Mouse (Mus musculus): ENCODE data around the gene Hexb.

DNA sequence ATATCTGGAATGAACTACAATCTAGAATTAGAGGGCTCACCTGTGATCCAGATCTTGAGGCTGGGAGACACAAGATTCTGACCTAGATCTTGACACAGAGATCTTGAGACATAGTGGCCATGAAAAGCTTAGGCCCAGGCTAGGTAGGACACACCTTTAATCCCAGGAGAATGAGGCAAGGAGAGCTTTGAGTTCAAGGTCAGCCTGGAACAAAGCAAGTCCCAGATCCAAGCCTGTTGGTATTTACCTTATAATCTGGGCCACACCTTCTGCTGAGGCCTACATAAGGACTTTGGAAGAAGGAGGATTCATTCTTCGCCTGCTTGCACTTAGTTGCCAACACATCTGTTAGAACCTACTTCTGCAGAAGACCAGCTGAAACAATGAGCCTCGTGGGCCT, 966 bp upstream of the Hexb start:
- TF ChIP-seq CEBPB (IDR thresholded peaks at IDR 0.05; ENCODE audit: insufficient read depth, poor library complexity, severe bottlenecking), result no peak
- TF ChIP-seq POLR2A (IDR thresholded peaks at IDR 0.05; ENCODE audit: insufficient read length, low read depth), result no peak
- no peak for TF ChIP-seq MAX (IDR thresholded peaks at IDR 0.05; ENCODE audit: low read depth)
- TF ChIP-seq MYOD1 (IDR thresholded peaks at IDR 0.05; ENCODE audit: control insufficient read depth in 1 of 3, insufficient read length in 2 of 3, low read depth in 2 of 3), result no peak
- TF ChIP-seq POLR2AphosphoS2 (IDR thresholded peaks at IDR 0.05; ENCODE audit: insufficient read length, low read depth), result no peak
